Mouse (Mus musculus) ES-E14 (cell line): ENCODE measurements around the gene Plrg1.

Source experiments
- CHD2 ChIP-seq: IDR thresholded peaks from 2 replicates; pipeline ENCODE4 v1.6.1; 2014; ENCODE audit warnings: mild to moderate bottlenecking, low read depth, low read length, inconsistent platforms
- HCFC1 ChIP-seq: IDR thresholded peaks from 2 replicates; pipeline ENCODE4 v1.6.1; 2012; ENCODE audit warnings: low read length, inconsistent platforms, borderline replicate concordance; ENCODE audit not compliant: insufficient read depth
- MAFK ChIP-seq: IDR thresholded peaks from 2 replicates; pipeline ENCODE4 v1.6.1; 2014; ENCODE audit warnings: mild to moderate bottlenecking, low read depth, low read length, inconsistent platforms; ENCODE audit not compliant: insufficient read depth
- ZC3H11A ChIP-seq: IDR thresholded peaks from 2 replicates; pipeline ENCODE4 v1.6.1; 2012; ENCODE audit warnings: low read depth, mild to moderate bottlenecking, inconsistent platforms, low read length, borderline replicate concordance
- ZNF384 ChIP-seq: IDR thresholded peaks from 2 replicates; pipeline ENCODE4 v1.6.1; 2012; ENCODE audit warnings: low read depth, low read length, inconsistent platforms

DNA sequence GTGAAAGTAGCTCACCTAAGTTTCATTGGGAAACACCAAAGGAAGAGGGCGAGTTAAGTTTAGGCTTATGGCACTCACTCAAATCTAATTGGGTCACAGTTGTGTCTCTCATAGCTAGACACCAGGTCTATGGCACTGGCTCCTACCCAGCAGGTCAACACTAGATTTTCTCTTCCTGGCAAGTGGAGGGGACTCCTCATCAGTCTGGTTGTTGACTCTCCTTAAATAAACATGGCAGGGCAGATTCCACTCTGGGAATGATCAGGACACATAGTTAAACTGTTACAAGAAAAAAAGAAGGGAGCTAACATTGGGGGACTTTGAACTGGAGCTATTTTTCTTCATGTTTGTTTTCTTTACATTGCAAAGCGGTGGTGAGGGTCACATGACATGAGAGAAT is 34.9 kb upstream of the Plrg1 start:
- TF ChIP-seq ZC3H11A, result no peak
- no peak for TF ChIP-seq HCFC1
- no peak for TF ChIP-seq CHD2
- no peak for TF ChIP-seq ZNF384
- no peak for TF ChIP-seq MAFK
